Mouse (Mus musculus): ENCODE data around the gene Wdr66.

DNA sequence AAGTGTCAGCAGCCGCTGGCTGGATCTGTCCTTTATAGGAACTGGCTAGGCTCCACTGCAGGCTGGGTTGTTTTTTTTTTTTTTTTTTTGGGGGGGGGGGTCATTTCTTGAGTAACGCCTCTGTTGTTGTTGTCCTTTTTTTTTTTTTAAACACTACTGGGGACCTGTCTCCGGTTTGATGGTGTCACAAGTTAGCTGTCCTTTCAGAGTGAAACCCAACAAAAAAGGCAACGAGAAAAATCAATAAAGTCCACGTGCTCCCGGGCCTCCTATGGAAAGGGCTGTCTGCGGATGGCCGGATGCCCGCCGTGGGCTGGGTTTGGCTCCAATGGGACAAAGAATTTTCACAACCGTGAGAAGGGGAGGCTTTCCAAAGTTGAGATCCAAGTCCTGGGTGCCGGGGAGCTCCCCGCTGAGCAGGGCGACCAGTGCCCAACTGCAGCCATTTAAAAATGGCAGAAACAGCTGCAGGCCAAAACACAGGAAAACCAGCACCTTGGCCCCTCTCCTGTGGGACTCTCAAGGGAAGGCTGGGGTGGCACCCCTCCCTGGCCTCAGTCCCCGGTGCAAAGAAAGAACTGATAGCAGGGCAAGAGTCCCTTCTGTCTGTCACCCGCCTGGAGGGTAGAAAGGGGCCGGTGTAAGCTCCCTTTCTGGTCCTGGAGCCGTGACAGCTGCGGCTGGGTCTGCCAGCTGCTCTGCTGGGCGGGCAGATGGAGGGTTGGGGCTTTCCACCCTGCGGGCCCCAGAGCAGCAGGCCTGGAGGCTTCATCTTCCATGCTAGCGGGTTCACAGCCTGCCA is 94.2 kb downstream of the Wdr66 start:
- TF ChIP-seq EP300 (IDR thresholded peaks at IDR 0.05; ENCODE audit: insufficient read depth, low read depth, low read length) (no peak), POLR2A (IDR thresholded peaks at IDR 0.05; ENCODE audit: insufficient read depth, low read length) (no peak)
